Mouse (Mus musculus): ENCODE data around the gene Hspe1.

DNA sequence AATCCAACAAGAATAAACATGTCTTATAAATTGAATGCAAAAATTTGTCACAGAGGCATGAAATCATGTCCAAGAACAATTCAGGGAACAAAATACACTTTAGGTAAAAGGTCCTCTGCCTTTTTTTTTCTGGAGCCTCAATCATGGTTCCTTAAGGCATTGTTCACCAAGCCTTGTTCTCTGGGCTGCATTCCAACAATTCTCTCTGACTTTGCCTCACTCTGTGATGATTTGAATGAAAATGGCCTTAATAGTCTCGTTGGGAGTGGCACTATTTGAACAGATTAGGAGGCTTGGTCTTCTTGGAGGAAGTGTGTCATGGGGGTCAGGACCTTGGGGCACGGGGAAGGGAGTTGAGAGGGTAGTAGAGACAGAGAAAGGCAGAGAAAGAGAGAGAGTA, 20.5 kb downstream of the Hspe1 start:
- TF ChIP-seq E2F4 (IDR thresholded peaks at IDR 0.05; ENCODE audit: insufficient read depth) (no peak), POLR2A (IDR thresholded peaks at IDR 0.05; ENCODE audit: insufficient read length, low read depth) (no peak), MYOD1 (IDR thresholded peaks at IDR 0.05; ENCODE audit: control insufficient read depth in 1 of 3, insufficient read length in 2 of 3, low read depth in 2 of 3) (no peak), MYOG (IDR thresholded peaks at IDR 0.05; ENCODE audit: control insufficient read depth in 1 of 3, insufficient read depth in 1 of 3, insufficient read length in 2 of 3, low read depth in 2 of 3) (no peak), TCF12 (IDR thresholded peaks at IDR 0.05; ENCODE audit: insufficient read depth, poor library complexity, severe bottlenecking) (no peak), USF1 (IDR thresholded peaks at IDR 0.05; ENCODE audit: low read depth) (no peak), REST (IDR thresholded peaks at IDR 0.05; ENCODE audit: insufficient read depth, insufficient read length) (no peak), POLR2AphosphoS2 (IDR thresholded peaks at IDR 0.05; ENCODE audit: insufficient read length, low read depth) (no peak)
